Mouse (Mus musculus) right cerebral cortex, postnatal 4 days (tissue): ENCODE results near the gene Igfbp4.

Source experiments
- DNase-seq: peaks from one replicate; pipeline ENCODE4 v3.0.0-alpha.2; 2022

Gene Igfbp4

GRCm38 (mm10) chr11:99083516-99083915 is 42.5 kb downstream of the Igfbp4 start:
- no peak for DNase-seq

GRCm38 (mm10) chr11:99084366-99084765 is 43.3 kb downstream of the Igfbp4 start:
- no peak for DNase-seq

GRCm38 (mm10) chr11:99088486-99088885 is 47.4 kb downstream of the Igfbp4 start:
- no peak for DNase-seq

DNA sequence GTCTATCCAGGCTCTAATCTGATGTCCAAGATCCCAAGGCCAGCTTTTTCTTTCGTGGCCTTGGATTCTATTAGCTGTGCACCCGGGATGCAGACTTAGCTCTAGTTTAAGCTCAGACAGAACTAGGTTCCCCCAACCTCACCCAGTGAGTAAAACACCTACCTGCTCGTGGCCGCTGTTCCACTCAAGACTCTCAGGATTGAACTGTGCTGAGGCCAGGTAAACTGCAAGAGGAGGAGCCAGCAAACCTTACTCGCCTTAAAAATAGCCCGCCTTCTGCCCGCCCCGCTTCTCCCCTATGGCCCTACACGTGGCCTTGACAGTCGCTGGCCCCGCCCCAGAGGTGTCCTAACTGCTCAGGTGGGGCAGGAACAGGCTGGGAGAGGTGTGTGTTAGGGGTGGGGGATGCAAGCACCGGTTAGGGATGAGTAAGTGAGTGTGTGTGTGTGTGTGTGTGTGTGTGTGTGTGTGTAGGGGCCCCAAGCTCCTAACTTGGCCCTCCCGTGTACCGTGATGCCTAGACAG is 48.1 kb downstream of the Igfbp4 start, which contains the start of gene Tns4:
Gene Tns4 (minus strand): TSS at position 230 of the 525 bp plus-strand sequence.
- no peak for DNase-seq

GRCm38 (mm10) chr11:99090391-99090790 is 49.3 kb downstream of the Igfbp4 start:
- DNase-seq = no peak

- DNase-seq = no peak
Measured at GRCm38 (mm10) chr11:99091666-99092065, 50.6 kb downstream of the Igfbp4 start.

DNA sequence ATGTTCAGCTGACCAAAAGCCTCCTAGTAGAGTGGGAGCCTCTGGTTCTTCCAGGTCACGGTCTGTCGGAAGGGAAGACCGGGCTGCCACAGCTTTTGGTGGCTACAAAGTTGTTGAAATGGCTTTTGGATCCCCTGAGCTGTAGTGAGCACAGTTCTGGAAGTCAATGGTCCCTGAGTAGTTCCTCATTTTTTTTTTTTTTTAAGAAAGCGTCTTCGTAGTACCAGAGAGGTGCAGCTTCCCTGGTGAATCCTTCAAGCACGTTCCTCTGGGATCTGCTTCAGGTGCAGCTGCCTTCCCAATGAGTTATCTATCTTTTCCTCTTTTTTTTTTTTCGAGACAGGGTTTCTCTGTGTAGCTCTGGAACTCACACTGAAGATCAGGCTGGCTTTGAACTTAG is 52.7 kb downstream of the Igfbp4 start:
- no peak for DNase-seq

DNA sequence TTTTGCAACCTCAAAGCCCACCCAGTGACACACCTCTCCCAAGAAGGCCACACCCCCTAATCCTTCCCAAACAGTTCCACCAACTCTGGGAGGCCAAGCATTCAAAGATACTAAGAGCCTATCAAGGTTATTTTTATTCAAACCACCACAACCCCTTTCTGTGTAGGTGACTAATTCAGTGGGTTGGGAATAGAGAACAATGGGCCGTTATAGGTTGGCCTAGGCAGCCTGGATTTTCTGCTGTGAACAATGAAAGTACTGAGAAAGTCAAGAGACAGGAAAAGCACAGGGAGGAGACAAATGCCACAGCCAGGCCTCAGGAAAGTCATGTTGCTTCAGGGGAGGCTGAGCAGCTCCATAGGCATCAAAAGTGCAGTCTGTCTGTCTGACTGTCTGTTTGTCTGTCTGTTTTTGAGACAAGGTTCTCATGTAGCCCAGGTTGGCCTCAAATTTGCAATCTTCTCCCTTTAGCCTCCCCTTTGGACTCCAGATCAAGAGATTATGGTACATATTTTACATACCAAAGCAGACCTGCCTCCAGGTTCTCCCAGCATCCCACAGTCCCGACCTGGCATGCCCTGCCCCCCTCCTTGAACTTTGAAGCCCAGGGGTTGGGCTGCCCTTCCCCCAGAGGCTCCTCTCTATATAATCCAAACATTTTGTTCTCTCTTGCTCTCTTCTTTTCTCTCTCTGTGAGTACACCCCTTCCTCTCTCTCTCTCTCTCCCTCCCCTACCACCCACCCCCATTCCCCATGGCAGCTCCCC is 54.0 kb downstream of the Igfbp4 start:
- no peak for DNase-seq

GRCm38 (mm10) chr11:99095759-99096158 is 54.7 kb downstream of the Igfbp4 start:
- DNase-seq = no peak

DNA sequence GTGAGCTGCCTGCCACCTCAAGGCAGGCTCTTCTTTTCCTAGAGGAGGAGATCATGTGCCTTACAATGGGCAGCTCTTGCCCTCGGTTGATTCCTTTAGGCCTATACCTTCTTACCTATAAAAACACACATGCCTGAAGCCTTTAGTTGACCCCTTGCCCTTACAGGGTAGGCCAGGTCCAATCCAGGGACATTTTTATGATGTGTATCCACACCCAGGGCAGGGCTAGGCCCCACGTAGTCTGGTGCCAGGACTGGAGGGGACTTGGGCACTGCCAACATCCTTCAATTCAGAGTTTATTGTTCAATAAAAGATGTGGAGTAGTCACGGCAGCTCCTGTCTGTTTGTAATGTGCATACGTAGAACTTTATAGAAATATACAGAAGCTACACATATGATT is 55.4 kb downstream of the Igfbp4 start:
- no peak for DNase-seq

DNA sequence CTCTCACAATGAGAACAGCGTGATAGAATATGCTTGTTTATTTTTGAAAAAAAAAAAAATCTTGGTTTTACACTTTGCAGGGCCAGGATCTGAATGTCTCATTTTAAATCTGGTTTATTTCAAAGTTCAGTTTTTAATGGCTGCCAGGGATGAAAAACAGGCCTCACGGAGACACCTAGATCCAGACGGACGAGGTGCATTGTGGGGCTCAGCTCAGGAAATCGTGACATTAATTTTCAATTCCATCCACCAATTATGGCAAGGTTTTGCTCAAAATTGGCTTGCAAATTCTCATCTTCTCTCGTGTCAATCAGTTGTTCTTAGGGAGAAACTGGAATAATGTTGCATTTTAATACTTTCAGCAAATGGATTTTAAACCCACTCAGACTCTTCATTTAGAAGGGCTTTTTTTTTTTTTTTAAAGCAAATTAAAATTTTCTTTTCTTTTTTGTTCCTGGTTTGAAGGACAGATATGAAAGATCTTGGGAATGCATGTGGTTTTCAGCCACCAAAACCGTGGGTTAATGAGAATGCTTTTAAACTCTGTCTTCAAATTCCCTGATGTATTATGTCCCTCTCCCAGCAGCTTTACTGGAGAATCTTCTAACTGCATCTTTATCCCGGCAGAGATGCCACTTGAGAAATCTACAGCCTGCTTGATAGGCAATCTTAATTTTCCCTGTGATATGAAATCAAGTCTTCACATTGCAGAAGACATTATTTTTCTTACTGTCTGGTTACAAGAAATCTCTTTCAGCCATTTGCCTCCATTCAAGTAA is 56.1 kb downstream of the Igfbp4 start:
- no peak for DNase-seq

GRCm38 (mm10) chr11:99098924-99099323 is 57.9 kb downstream of the Igfbp4 start:
- DNase-seq = no peak

DNA sequence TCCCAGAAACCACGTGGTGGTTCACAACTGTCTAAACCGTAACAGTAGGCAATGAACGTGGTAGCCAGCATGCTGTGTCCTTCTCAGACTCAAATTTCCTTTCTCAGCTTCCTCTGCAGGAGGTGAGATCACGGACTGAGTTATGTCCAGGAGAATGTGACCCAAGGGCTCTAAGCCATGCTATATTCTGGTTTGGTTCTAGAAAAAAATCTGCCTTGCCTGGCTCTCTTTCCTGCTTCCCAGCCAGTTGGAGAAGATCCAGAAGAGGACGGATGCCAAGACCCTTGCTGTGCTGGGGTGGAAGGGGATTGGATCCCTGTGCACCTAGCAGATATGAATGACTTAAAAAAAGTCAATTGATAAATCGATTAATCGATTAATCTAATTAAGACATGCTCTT is 58.5 kb downstream of the Igfbp4 start:
- no peak for DNase-seq

DNA sequence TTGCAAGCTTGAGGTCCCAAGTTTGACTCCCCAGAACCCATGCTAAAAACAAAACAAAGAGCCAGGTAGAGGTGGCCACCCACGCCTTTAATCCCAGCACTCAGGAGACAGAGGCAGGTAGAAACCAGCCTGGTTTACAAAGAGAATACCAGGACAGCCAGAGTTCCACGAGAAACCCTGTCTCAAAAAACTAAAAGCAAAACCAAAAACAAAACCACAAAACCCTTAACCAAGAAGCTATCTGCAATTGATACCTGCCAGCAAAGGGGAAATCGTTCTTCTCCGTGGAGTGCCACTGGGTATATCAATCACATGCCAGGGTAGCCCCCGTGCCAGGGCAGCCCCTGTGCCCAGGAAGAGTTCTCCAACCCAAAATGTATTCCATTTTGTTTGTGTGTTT is 59.2 kb downstream of the Igfbp4 start:
- no peak for DNase-seq

DNA sequence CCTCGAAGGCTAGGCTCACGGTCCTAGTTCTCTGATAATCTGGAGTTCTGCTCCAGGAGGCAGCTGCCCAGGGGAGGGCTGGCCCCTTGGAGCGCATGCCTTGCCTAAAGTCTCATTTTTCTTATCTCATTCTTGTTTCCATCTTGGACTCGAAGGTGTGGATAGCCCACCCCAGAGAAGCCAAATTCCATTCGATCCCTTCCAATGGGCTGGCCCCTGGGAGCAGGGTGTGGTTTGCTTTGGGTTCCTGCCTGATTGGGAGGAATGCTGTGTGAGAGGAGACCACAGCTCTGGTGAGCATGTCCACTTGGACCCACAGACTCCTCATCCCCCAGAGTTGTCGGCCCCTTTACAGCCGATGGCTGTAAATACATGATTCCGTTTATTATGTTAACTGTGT is 60.6 kb downstream of the Igfbp4 start:
- no peak for DNase-seq

DNA sequence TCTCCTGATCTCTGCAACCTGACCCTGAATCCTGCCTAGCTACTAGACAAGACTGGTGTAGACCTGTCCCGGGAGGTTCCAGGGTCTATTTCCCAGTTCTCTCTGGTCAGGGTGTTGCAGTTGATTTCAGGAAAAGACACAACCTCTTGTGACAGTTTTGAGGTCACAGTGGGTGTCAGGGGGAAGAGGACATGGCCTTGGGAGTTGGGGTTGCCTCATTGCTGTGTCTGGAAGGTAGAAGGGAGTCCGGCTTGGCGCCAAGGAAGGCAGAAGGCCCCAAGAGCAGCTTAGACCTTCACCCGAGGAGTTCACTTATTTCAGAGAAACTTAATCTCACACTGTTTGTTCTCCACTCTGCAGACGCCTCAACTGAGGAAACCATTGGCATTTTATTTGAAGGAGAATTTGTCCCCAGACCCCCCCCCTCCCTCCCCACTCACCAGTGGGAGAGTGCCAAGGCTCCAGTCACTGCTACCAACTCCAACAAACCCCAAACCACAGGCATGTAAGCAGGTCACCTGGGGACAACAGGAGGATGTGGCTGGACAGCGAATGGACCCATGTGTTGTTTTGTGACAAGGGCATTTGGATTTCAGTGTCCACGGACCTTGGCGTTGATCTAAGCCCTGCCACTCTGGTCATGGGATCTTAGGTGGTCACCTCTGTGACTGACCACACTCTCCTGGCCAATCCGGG is 61.7 kb downstream of the Igfbp4 start:
- no peak for DNase-seq
